Mouse (Mus musculus) splenic B cell, adult 2 months (primary cell): ENCODE results near the gene Tbr1.

Experiments used
- DNase-seq: peaks from one replicate; pipeline ENCODE4 v3.0.0-alpha.2; 2011; ENCODE audit warnings: low read depth, low spot score
- H3K27me3 ChIP-seq: 2 replicates; pipeline ENCODE4 v1.6.1; 2012; ENCODE audit warnings: mild to moderate bottlenecking, low read length, moderate library complexity, mixed read lengths; ENCODE audit not compliant: control insufficient read depth, poor library complexity, insufficient read depth, severe bottlenecking
- H3K36me3 ChIP-seq: 2 replicates; pipeline ENCODE4 v1.6.1; 2012; ENCODE audit warnings: mild to moderate bottlenecking, low read length, moderate library complexity, mixed read lengths; ENCODE audit not compliant: control insufficient read depth, poor library complexity, insufficient read depth, severe bottlenecking

The Tbr1 gene

DNA sequence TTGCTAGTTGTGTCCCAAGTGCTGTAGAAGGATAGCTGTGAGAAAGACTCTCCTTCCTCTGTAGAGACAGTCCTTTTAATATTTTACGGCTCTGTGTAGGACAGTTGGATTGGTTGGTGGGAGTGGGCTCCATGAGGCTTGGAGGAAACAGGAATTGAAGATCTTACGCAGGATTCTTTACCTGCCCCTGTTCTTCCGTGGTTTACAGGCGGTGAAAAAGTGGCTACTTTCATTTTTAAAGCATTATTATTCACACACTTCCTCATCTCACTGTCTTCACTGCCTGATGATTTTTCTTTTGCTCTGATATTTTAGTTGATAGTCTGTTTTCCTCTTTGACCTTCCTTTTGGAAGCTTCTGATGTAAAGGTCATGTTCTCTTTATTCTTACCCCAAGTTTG is 17.5 kb downstream of the Tbr1 start:
- DNase-seq: no peak
- peaks cover 3% of the 10 kb centered on the region for H3K27me3 ChIP-seq
- no peaks in the 10 kb centered on the region for H3K36me3 ChIP-seq

DNA sequence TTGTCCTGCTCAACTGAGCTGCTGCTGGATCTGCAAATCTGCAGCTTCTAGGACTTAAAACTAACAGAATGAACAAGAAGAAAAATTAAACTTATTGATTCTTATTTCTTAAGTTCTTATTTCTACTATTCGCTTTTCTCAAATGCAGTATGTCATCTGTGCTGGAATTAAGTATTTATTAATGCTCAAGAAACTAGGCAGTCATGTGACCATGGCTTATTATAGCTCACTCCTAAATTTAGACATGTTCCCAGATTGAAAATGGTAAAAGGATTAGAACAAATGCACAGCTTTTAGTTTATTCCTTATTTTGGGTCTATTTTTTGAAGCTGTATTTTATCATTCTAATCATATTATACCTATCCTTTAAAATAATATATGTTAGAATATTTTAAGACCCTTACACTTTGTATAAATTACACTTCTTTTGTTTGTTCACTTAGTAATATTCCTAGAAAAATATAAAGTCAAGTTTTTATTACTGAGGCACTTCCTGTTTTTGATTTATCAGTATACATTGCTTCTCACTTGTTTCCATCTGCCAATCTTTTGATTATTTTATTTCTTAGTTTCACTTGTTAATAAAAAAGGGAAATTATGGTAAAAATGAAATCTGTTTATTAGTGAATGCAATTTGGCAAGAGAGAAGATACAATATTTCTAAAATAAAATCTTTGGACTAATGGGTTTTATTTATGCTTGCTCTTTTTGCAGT is 20.9 kb downstream of the Tbr1 start:
- no peak for DNase-seq
- H3K27me3 ChIP-seq: peaks cover 3% of the 10 kb centered on the region
- no peaks in the 10 kb centered on the region for H3K36me3 ChIP-seq

DNA sequence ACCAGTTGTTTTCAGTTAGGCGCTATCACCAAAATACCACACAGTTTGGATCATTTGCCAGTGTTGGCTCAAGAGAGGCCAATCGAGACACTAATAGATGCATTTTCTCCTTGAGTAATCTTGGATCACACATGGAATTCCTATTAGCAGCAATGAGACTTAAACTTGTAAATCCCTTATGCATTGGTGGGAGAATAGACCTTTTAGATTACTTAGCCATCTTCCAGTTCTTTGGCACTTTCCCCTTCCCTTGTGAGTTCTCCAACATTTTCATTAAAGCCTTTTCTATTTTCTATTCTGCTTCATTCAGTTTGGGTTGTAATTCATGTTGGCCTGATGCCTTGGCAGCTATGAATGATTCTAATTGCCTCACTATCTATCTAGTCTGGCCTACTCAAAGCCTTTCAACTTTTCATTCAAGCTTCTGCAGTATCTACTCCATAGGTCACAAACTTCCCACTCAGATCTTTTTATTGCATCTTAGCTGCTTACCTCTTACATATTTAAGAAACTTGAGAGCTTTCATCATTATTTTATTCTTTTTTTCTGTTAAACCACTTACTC is 34.6 kb downstream of the Tbr1 start:
- no peaks in the 10 kb centered on the region for H3K27me3 ChIP-seq
- no peak for DNase-seq
- no peaks in the 10 kb centered on the region for H3K36me3 ChIP-seq
